Mouse (Mus musculus): ENCODE measurements around the gene Amot.

The Amot gene

DNA sequence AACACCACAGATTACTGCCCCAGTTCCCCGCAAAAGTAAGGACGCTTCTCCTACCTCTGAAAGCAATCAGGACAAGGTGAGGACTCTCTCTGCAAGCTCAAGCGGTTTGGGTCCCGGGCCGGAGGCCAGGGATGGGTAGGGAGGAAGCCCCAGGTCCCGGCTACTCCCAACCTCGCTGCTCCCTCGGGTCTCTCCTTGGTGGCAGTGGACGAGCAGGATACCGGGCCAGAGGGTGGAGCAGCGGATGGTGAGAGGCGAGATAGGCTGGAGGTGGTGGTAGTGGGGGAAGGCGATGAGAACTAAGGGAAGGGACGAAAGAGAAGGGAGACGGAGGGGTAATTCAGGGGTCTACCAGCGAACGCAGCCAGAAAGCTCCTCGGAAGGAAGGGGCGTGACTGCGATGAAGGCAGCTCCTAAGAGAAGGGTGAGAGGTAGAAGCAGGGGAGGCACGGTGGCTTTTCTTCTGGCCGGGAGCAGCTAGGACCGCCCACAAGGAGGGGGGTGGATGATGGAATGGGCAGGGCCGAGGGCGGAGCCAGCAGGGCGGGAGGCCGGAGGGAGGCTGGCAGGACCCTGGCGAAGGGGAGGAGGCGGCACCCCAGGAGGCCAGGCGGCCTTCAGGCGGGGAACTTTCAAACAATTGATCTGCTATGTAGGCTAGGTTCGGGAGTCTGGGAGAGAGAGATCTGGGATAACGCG lies at the start of gene Amot:
TSS of gene Amot (minus strand) at position 465 of the 699 bp plus-strand sequence.
- peak; percentile 93 for DNase-seq (ENCODE audit: extremely low read depth, insufficient read length, low spot score)

DNA sequence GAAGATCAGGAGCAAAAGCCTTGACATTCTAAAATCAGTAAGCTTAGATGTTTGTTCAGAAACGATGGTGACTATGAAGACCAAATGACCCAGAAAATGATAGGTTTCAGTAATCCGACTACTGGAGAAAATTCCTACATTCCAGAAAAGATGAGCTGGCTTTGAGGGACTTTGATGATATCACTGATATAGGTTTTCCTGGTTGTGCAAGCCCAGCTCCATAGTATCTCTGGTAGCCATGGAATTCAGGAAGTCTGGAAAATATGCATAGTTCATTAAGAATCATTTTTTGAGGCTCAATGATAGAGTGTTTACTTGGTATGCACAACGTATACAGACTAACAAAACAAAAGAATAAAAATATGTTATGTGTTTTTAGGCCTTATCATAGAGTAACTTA lies 40.1 kb upstream of the Amot start:
- DNase-seq (ENCODE audit: extremely low read depth, insufficient read length, low spot score): no peak

DNA sequence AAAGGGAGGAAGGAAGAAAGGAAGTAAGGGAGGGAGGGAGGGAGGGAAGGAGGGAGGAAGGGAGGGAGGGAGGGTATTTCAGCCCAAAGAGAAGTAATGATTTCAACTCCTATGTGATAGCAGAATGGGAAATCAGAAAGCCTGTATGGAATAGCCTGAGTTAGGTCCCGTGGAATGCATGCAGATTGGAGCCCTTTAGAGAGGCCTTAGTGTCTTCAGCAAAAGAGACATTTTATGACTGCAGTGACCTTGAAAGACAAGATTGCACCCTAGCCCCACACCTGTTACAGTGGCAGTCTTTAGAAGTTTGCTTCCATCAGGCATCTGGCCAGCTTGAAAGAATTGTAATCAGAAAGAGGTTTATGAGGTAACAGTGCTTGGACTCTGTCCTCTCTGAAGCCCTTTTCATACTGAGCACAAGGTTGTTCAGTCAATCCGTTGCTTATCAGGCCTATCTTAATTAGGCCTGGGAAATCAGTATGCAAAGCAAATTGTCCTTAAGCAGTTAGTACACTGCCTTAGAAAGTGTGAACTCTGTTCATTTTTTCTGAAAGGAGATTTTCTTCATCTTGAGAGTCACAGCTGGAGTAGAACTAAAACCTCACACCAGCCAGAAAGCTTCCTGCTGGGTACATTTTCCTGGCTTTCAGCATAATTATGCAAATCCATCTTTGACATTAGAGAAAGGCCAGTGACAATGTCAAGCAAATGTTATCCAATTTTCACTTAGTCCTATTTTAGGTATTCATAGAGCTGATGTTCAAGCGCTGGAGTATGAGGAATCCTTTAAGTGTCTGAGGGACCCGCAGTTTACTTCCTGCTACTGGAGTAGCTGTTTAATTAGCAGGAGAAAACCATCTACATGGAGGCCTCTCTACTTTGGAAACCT lies 38.9 kb upstream of the Amot start:
- no peak for DNase-seq (ENCODE audit: extremely low read depth, insufficient read length, low spot score)

DNA sequence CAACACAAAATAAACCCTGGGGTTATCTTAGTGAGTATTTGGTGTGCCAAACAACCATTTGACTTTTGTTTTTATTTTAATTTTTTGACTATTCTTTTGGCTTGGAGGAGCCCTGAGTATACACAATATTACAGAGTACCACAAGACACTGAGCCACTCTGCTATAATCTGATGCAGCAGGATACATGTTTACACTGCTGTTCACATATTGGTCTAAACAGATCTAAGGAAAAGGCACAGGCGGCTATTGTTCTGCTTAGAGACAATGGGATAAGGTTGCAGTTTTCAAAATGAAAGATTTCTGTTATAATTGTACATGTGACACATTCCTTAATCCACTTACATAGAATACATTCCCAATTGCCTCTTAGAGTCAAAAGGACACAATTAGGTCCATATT lies 36.1 kb upstream of the Amot start:
- DNase-seq (ENCODE audit: extremely low read depth, insufficient read length, low spot score): no peak

DNA sequence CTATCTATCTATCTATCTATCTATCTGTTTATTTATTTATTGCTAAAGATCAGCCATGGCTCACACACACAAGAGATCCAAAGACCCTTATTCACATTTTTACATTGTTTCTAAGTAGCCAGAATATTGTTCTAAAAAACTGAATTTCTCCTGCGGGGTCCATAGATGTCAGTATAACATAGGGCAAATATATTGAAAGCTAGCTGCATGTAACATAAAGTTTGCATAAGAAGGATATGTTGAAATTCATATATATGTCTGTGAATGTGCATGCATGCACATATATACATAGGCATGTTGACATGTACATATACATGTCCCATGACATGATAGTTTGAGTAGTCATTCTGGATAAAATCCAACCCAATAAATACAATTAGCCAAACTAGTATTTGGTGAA lies 35.3 kb upstream of the Amot start:
- DNase-seq (ENCODE audit: extremely low read depth, insufficient read length, low spot score): no peak

DNA sequence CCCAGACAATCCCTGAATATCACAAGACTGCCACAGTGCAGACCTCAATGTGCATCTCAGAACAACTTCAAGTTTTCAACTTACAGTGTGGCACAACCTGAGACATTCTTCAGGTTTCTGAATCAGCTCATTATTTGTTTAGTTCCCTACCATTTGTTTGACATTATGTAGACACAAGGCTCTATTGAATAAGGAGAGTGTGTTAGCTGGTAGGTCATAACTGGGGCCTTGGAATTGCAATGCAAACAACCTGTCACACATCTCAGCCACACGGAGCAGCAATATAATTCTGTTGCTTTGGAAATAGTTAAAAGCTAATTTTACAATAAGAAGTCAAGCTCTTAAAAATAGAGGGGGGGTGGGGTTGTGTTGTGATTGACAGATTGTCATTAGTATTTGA lies 24.6 kb upstream of the Amot start:
- DNase-seq (ENCODE audit: extremely low read depth, insufficient read length, low spot score): no peak

DNA sequence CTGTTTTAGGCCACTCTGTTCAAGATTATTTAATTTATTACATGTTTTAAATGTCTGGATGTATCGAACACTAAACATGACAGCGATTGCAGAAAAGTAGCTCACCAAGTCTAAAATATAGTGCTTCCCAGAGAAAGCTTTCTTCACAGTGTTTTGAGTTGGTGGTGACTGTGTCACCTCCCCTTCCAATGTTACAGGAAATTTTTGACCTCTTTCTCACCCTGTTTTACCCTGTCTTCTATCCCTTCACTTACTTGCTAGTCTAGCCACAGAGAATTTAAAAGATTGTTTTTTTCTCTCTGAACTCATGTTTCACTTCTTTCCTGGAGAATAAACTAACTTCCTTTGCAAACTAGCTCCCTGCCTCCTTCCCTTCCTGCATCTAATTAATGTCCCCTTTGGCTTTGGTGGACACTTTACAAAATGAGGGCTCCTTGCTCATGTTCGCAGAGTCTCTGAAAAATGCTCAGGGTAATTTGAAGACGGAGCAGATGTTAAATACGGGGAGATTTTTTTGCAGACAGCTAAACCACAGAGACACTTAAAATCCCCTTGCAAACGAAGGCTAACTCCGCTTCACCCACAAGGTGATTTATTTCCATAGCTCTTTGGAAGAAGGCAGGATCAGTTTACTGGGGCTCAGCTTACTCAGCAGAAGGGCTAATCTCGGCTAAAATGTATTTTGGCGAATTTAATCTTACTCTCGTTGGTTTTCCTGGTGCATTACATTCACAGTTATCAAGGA lies 11.5 kb upstream of the Amot start:
- no peak for DNase-seq (ENCODE audit: extremely low read depth, insufficient read length, low spot score)

DNA sequence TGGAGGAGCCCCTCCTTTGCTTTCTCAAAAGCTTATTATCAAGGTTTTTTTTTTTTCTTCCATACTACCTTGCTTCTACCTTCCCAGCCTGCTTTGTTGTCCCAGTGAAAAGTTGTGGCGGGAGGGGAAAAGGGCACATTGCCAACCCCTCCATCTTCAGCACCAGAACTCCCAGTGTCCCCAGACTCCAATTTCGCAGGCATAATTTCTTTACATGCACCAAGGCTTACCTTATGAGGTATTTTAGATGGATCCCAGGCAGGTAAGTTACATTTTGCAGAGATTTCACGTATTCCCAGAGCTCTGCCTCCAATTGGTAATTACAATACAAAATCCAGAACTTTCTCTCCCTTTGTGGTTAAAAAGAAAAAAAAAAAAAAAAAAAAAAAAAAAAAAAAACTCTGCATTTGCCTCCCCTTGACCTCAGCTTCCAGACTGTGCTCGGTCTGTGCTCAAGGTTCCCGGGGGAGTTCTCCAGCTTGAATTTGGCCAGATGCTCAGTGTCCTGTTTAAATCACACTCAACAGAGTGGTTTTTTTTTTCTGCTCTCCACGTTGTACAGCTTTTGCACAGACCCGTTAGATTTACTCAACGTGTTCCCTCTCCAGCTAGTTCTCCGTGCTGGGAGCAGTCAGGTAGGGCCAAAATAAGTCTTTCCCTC lies 10.6 kb upstream of the Amot start:
- no peak for DNase-seq (ENCODE audit: extremely low read depth, insufficient read length, low spot score)

DNA sequence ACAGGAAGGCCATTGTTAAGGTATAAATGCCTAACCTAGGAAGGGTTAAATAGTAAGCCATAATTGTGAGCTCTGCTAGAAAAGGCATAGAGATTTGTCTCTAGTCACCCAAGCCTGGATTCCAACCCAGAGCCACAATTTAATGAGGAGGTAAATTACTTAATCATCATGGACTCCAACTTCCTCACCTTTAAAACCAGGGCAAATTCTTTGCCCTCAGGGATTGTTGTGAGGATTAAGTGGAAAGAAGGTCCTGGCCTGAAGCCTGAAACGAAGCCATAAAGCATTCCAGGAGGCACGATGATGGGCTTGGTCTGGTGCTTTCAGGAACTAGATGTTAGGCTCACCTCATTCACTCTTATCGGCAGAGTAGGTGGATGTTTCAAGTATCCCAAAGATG lies 5.7 kb upstream of the Amot start:
- no peak for DNase-seq (ENCODE audit: extremely low read depth, insufficient read length, low spot score)

DNA sequence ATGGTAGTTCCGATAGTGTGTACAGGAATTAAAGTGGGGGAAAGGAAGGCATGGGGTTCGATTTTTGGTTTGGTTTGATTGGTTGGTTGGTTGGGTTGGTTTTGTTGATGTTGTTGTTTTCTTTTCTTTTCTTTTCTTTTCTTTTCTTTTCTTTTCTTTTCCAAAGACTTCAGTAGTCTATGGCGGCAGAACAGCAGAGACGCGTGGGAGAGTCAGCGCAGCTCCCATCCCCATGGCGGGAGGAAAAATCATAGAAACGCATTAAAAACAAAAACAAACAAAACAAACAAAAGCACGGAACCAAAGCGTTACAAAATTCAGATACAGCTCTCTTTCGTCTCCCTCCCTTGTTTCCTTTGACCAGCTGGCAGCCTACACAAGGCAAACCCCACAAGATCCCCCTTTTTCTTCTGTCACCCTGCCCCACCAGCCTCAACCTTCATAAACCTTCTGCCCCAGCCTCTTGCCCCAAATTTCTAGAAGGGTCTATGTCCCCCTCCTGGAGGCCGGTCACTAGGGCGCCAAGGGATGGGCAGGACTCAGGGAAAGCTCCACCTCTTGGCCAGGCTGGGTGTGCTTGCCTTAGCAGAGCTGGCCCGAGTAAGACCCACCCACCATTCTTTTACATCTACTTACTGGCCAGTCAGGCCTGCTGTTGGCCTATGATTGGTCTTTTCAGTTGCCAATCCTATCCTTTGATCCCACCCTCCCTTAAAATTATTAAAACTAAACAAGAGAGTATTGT lies 648 bp upstream of the Amot start:
- peak; percentile 72 for DNase-seq (ENCODE audit: extremely low read depth, insufficient read length, low spot score)

DNA sequence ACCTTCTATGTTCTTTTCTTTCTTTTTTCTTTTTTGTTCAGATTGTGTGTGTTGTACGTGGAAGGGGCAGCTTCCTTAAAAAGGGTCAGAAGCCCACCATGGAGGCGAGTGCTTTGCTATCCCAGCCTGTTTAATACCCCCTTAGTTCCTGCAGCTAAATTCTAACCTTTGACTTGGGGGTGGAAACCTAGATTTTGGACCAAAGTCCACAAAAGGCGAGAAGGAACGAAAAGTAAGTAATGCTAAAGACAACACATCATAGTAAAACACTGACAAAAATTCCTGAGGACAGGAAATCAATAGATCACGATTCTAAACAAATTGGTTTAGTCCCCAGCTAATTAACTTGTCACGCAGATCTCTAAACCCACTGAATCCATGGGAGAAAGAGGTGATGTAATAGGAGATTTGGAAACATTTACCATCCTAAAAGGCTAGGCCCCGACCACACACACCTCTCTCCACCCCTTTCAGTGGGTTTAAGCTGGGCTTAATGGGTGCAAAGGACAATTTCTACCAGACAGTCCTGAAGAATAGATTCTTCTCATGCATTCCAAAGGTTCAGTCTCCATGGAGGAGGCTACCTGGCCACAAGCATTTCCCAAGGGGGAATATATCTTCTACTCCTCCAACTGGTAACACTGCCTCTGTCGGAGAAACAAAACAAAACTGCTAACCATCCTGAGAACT lies 3.2 kb downstream of the Amot start:
- DNase-seq (ENCODE audit: extremely low read depth, insufficient read length, low spot score): no peak

DNA sequence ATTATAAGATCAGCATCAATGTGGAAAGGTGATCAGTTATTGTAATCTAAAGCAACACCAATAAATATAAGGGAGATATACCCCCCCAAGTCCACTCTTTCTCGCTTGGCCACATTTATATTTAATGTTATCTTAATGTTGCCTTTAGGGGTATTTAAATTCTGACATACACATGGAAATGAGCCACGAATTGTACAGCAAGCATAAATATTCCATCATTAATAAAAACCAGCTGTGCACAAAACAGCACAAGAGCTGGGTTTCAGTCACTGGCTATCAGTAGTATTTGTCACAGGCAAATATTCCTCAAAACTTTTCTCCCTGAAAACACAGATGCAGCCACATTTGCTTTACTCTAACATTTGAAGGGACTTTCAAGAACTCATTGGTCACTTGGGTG lies 5.9 kb downstream of the Amot start:
- no peak for DNase-seq (ENCODE audit: extremely low read depth, insufficient read length, low spot score)

DNA sequence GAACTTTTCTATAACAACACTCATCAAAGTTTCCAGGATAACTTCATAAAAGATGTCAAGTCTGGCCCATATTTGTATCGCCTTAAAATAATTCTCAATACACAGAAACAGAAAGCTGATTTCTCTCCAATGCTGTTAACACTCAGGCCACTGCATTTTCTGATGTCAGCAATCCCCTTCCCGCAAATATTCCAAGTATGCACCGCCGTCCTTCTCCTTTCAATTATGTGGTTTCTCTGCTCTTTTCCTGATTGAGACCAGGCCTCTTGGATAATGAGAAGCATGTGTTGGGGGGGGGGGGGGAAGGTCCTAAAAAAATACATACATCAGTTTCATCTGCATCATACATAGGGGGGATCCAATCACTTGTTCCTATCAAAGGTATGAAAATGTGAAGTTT lies 6.3 kb downstream of the Amot start:
- DNase-seq (ENCODE audit: extremely low read depth, insufficient read length, low spot score): no peak

DNA sequence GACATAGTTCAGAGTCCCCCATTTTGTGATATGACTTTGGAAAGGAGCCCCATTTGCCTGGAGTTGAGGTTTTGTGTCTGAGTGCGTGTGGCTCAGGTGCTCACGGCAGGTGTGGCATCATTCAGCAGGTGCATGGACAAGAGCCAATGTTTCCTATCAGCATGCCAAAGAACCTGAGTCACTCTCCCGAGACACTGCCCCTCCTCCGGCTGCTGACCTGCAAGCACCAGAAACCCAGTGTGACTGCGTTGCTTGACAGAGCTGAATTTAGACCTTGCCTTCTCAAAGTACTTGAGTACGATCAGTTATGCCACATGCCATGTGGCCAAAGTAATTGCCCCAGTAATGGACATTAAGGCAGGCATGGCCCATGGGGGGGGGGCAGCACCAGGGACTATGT lies 7.5 kb downstream of the Amot start:
- DNase-seq (ENCODE audit: extremely low read depth, insufficient read length, low spot score): no peak

DNA sequence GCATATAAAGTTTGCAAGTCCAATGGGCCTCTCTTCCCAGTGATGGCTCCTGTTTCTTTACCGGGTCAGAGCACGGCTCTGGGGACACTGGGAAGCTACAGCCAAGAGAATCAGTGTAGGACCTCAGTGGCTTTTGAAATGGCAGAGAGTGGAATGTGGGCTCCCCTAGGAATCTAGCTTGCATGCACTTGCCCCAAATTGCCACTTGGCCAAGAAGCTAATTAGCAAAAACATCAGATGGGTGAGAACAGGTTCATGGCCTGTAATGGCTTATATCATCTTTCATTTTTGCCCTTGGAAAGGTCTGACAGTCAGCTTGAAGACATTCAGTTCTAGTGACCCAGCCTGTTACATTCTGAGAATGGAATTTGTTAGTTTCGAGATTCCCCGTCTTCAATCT lies 9.6 kb downstream of the Amot start:
- DNase-seq (ENCODE audit: extremely low read depth, insufficient read length, low spot score): no peak

DNA sequence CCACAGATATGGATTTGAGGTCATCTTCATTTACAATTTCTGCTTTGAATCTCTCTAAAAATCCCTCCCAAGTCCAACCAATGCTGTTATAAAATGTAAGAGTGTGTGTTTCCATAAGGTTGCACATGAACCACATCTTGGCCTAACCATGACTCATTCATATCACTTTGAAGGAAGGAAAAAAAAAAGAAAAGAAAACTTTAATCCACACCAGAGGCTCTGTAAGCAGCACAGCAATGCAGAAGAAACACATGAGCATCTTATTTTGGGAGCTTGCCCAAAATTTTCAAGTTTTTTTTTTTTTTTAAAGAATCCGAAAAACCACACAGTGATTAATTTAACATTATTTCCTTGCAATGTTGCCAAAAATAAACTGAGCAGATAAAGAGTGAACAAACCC lies 14.2 kb downstream of the Amot start:
- peak; percentile 3 for DNase-seq (ENCODE audit: extremely low read depth, insufficient read length, low spot score)

DNA sequence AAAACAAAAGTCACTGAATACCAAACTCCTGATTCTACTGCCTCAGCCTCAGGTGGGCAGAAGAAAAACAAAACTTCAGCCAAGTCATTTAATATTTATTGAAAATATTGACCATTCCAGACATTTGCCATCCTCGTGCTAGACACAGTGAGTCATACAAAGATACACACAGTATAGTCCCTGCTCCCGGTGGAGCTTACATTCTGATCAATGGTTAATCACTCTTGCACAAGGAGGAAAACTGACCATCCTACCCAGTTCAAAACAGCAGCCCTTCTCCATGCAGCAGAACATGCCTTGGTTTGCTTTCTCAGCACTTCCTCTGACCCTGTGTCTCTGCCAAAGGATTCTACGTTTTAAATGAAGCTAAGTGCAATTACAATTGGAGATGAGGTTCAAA lies 14.6 kb downstream of the Amot start:
- no peak for DNase-seq (ENCODE audit: extremely low read depth, insufficient read length, low spot score)

DNA sequence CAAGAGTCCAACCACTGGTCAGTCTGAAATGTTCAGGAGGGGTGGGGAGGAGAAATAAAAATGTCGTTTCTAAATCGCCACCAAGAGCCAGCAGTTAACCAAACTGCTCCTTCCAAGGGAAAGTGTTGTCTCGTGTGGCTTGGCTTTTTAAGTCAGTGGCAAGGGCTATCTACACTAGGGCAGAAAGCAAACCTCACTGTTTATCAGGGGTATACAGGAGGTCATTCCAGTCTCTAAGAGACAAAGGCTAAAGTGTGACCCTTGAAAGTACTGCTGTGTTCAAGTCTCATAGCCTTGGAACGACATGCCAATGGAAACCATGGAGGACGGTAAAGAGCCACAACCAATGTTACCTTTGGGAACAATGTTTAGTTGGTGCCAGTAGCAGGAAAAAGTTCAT lies 15.0 kb downstream of the Amot start:
- no peak for DNase-seq (ENCODE audit: extremely low read depth, insufficient read length, low spot score)

DNA sequence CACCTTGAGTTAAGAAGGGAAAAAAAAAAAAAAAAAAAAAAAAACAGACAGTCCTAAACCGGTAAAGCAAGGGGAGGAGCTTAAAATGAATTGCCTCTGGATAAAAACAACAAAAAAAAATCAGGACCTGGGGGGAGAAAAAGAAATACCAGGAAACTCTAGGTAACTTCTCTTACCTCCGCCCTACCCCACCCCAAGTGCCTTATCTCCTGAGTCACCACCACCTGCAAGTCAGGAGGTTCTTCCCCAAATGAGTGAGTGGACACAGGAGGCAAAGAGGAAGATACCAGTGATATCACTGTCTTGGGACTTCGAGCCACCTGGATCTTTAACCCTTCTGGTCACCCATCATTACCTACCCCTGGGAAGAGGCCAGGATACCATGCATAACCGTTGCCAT lies 19.5 kb downstream of the Amot start:
- DNase-seq (ENCODE audit: extremely low read depth, insufficient read length, low spot score): no peak

Data from 3134 (cell line).